Mouse (Mus musculus) left cerebral cortex, postnatal 36 days (tissue): ENCODE measurements around the gene Itgb6. TPM values are rescaled to one million over a fixed set of nuclear protein-coding genes. Genes with fewer than 3 reads are reported as not detected.

ENCODE experiments used
- DNase-seq, 2 experiments: peaks; one replicate each; pipeline ENCODE4 v3.0.0; 2021 to 2022; ENCODE audit warnings: low spot score in 2 of 2, mixed read lengths in 1 of 2
- intact Hi-C: fragments of 180-260 bp; cut with DNase I; formaldehyde crosslinking; loops from one replicate; pipeline ENCODE4 v1.15.1; 2025
- total RNA-seq, 2 experiments: library from RNA; stranded (reverse); gene quantifications; 2 replicates each; pipeline ENCODE4 v1.2.3; 2021

Gene Itgb6
- total RNA-seq: under 1 TPM in 1 of 2 experiments, not detected in 1; 0.10 TPM

- peak; percentile 35 to 38 for DNase-seq
- intact Hi-C loops: loop anchor here (5.0 kb wide), 1 partner anchor 680 kb away; no protein-coding TSS in a partner anchor
Observed at GRCm38 (mm10) chr2:60722514-60722913, at the start of gene Itgb6. TSS of gene Itgb6 (minus strand) at chr2:60722643.

- intact Hi-C loops: no loop called here
- no peak for DNase-seq
Observed at GRCm38 (mm10) chr2:60766420-60766819, 44.0 kb upstream of the Itgb6 start.

- DNase-seq: no peak
- intact Hi-C loops: no loop called here
Observed at GRCm38 (mm10) chr2:60756218-60756617, 33.8 kb upstream of the Itgb6 start.

GRCm38 (mm10) chr2:60755101-60755500 lies 32.7 kb upstream of the Itgb6 start:
- intact Hi-C loops: no loop called here
- DNase-seq: no peak

- intact Hi-C loops: no loop called here
- DNase-seq: no peak
Observed at GRCm38 (mm10) chr2:60751274-60751673, 28.8 kb upstream of the Itgb6 start.

GRCm38 (mm10) chr2:60750591-60750990 lies 28.1 kb upstream of the Itgb6 start:
- intact Hi-C loops: no loop called here
- no peak for DNase-seq

GRCm38 (mm10) chr2:60748585-60748984 lies 26.1 kb upstream of the Itgb6 start:
- intact Hi-C loops: no loop called here
- no peak for DNase-seq

- intact Hi-C loops: no loop called here
- no peak for DNase-seq
Observed at GRCm38 (mm10) chr2:60747590-60747989, 25.1 kb upstream of the Itgb6 start.

- DNase-seq: no peak
- intact Hi-C loops: no loop called here
Observed at GRCm38 (mm10) chr2:60744674-60745073, 22.2 kb upstream of the Itgb6 start.

- DNase-seq: no peak
- intact Hi-C loops: no loop called here
Observed at GRCm38 (mm10) chr2:60739389-60740137, 17.1 kb upstream of the Itgb6 start.

GRCm38 (mm10) chr2:60730929-60731328 lies 8.5 kb upstream of the Itgb6 start:
- DNase-seq: no peak
- intact Hi-C loops: no loop called here

GRCm38 (mm10) chr2:60730024-60730423 lies 7.6 kb upstream of the Itgb6 start:
- DNase-seq: no peak

GRCm38 (mm10) chr2:60728902-60729585 lies 6.6 kb upstream of the Itgb6 start:
- no peak for DNase-seq
- intact Hi-C loops: no loop called here

More at GRCm38 (mm10) chr2:60730024-60730423, 7.6 kb upstream of the Itgb6 start:
- intact Hi-C loops: no loop called here

- DNase-seq: no peak
- intact Hi-C loops: loop anchor here (5.0 kb wide), 1 partner anchor 678 kb away; no protein-coding TSS in a partner anchor
Observed at GRCm38 (mm10) chr2:60724660-60725059, 2.2 kb upstream of the Itgb6 start.

GRCm38 (mm10) chr2:60722967-60723366 lies 524 bp upstream of the Itgb6 start:
- intact Hi-C loops: loop anchor here (5.0 kb wide), 1 partner anchor 679 kb away; no protein-coding TSS in a partner anchor
- no peak for DNase-seq

- DNase-seq: peak in 1 of 2 experiments; percentile 25
- intact Hi-C loops: loop anchor here (5.0 kb wide), 1 partner anchor 681 kb away; no protein-coding TSS in a partner anchor
Observed at GRCm38 (mm10) chr2:60720906-60721305, 1.5 kb downstream of the Itgb6 start.

- DNase-seq: no peak
- intact Hi-C loops: loop anchor here (5.0 kb wide), 1 partner anchor 682 kb away; no protein-coding TSS in a partner anchor
Observed at GRCm38 (mm10) chr2:60720205-60720604, 2.2 kb downstream of the Itgb6 start.

GRCm38 (mm10) chr2:60717348-60717747 lies 5.1 kb downstream of the Itgb6 start:
- intact Hi-C loops: loop anchor here (5.0 kb wide), 1 partner anchor 740 kb away; no protein-coding TSS in a partner anchor
- DNase-seq: peak; percentile 41 to 46

GRCm38 (mm10) chr2:60716549-60716948 lies 5.9 kb downstream of the Itgb6 start:
- DNase-seq: no peak
- intact Hi-C loops: loop anchor here (5.0 kb wide), 1 partner anchor 741 kb away; no protein-coding TSS in a partner anchor

- DNase-seq: no peak
- intact Hi-C loops: loop anchor here (5.0 kb wide), 1 partner anchor 742 kb away; no protein-coding TSS in a partner anchor
Observed at GRCm38 (mm10) chr2:60715771-60716170, 6.7 kb downstream of the Itgb6 start.
